11 mouse cellular contexts compared by ENCODE assay signal in the genomic region with DNA sequence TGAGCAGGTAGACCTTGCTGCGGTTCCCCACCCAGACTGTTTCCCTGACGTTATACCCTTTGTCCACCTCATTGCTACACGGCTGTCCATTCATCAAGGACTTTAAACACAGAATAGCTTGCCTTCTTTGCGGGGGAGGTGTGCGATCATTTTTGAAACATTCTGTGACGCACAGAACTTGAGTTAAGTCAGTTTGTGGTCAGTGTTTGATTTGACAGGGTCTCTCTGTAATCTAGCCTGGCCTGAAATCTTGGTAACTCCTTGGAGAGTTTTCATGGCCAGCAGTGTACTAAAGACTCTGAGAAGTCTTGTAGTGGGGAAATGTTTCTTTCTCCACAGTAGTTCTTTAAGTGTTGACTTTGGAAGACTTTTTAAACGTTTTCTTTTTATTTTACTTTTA. TPM values are rescaled to one million over a fixed set of nuclear protein-coding genes. Genes with fewer than 3 reads are reported as not detected.
DNase-seq lines count a peak whose midpoint lies in the region; ATAC-seq and TF ChIP-seq lines count a peak whose summit lies in the region.
"Had no signal": no experiment of that assay in that cellular context is flagged by ENCODE, and none has a peak within 500 bp of the region (broad histone marks: within the 10 kb centered on the region; RNA-seq: fewer than 3 reads in every experiment).

No protein-coding gene starts in this region.

- peaks cover 4% of the 10 kb centered on the region for H3K4me1 ChIP-seq in liver, adult 2 months (ENCODE audit: control insufficient read depth, insufficient read depth, low read length)
- peaks cover 3% of the 10 kb centered on the region; the same call in 1 of the 2 replicates for H3K4me1 ChIP-seq in bone marrow, adult 2 months (ENCODE audit: control insufficient read depth, insufficient read depth, low read length)
- H3K4me1 ChIP-seq in heart, embryonic 14.5 days (ENCODE audit: control insufficient read depth in 2 of 2, insufficient read depth in 2 of 2, low read length in 2 of 2), result peaks cover 22% of the 10 kb centered on the region in 2 experiments
- H3K4me1 ChIP-seq in liver, embryonic 15.5 days (replicated peaks), result peaks cover 39% of the 10 kb centered on the region

- 34% methylated on average over 7 of the region's 7 CpGs for WGBS in liver, adult 2 months
- WGBS in bone marrow, adult 2 months, result 24% methylated on average over 7 of the region's 7 CpGs
- 72% methylated on average over 7 of the region's 7 CpGs for WGBS in heart, embryonic 14.5 days
- WGBS in liver, embryonic 15.5 days (ENCODE audit: insufficient replicate concordance), result 24% methylated on average over 7 of the region's 7 CpGs

- peaks cover 1% of the 10 kb centered on the region for H3K36me3 ChIP-seq in liver, adult 2 months (ENCODE audit: control insufficient read depth, insufficient read depth, low read length)
- H3K36me3 ChIP-seq in heart, embryonic 14.5 days (ENCODE audit: control insufficient read depth, insufficient read depth, low read length), result no peaks in the 10 kb centered on the region
- H3K36me3 ChIP-seq in liver, embryonic 15.5 days (replicated peaks), result no peaks in the 10 kb centered on the region

- no peaks in the 10 kb centered on the region for H3K27me3 ChIP-seq in liver, adult 2 months (ENCODE audit: control insufficient read depth, insufficient read depth, low read length)
- H3K27me3 ChIP-seq in heart, embryonic 14.5 days (ENCODE audit: control insufficient read depth, insufficient read depth, low read length), result no peaks in the 10 kb centered on the region
- H3K27me3 ChIP-seq in liver, embryonic 15.5 days, result peaks cover 8% of the 10 kb centered on the region

- no peak overlapping the region for H3K4me3 ChIP-seq in liver, adult 2 months (ENCODE audit: insufficient read depth, low read depth, low read length)
- H3K4me3 ChIP-seq in bone marrow, adult 2 months (replicated peaks; ENCODE audit: control insufficient read depth, low read depth, low read length), result peak overlapping the region; percentile 56
- no peak overlapping the region for H3K4me3 ChIP-seq in heart, embryonic 14.5 days (ENCODE audit: control insufficient read depth in 1 of 2, insufficient read depth in 1 of 2, low read depth in 1 of 2, low read length in 2 of 2)
- H3K4me3 ChIP-seq in liver, embryonic 15.5 days (replicated peaks), result peak overlapping the region; percentile 44

- H3K9me3 ChIP-seq in heart, embryonic 14.5 days (ENCODE audit: control insufficient read depth, low read length), result peaks cover 3% of the 10 kb centered on the region; the same call in 1 of the 2 replicates
- no peaks in the 10 kb centered on the region; the same call in 1 of the 2 replicates for H3K9me3 ChIP-seq in liver, embryonic 15.5 days (replicated peaks)

- H3K9ac ChIP-seq in liver, adult 2 months (ENCODE audit: low read depth, low read length), result no peak overlapping the region
- no peak overlapping the region for H3K9ac ChIP-seq in heart, embryonic 14.5 days (ENCODE audit: low read length)
- H3K9ac ChIP-seq in liver, embryonic 15.5 days, result peak overlapping the region; percentile 25; the same call in 1 of the 2 replicates

- no peak for TF ChIP-seq CTCF in liver, adult 2 months (IDR thresholded peaks at IDR 0.05; ENCODE audit: low read depth, low read length)
- TF ChIP-seq CTCF in bone marrow, adult 2 months (IDR thresholded peaks at IDR 0.05; ENCODE audit: control insufficient read depth, insufficient read depth, low read length), result no peak

- DNase-seq in liver, adult 2 months (ENCODE audit: extremely low read depth, low read depth, low spot score), result no peak
- DNase-seq in liver, result no peak
- DNase-seq in frontal cortex, postnatal 14 days (ENCODE audit: low spot score in 2 of 2), result no peak
- no peak for DNase-seq in testis, postnatal 10 days (ENCODE audit: low spot score)
- no peak for DNase-seq in ovary, adult 18-20 months (ENCODE audit: low spot score)

- peak overlapping the region; percentile 58 for H3K4me2 ChIP-seq in heart, embryonic 14.5 days (ENCODE audit: low read length)
- peak overlapping the region; percentile 65 for H3K4me2 ChIP-seq in liver, embryonic 15.5 days

- H3K27ac ChIP-seq in liver, adult 2 months (replicated peaks; ENCODE audit: insufficient read depth, low read depth, low read length), result peak overlapping the region; percentile 38; the same call in 1 of the 2 replicates
- H3K27ac ChIP-seq in bone marrow, adult 2 months (ENCODE audit: control insufficient read depth, insufficient read depth, low read depth, low read length, poor library complexity), result peak overlapping the region; percentile 81
- peak overlapping the region; percentile 69 to 73 for H3K27ac ChIP-seq in heart, embryonic 14.5 days (replicated peaks in 1 of 2; ENCODE audit: control insufficient read depth in 1 of 2, insufficient read depth in 1 of 2, low read depth in 2 of 2, low read length in 2 of 2)
- peak overlapping the region; percentile 49; the same call in 1 of the 2 replicates for H3K27ac ChIP-seq in liver, embryonic 15.5 days (replicated peaks)

- no peaks in the 10 kb centered on the region for H3K79me2 ChIP-seq in liver, adult 2 months (ENCODE audit: control insufficient read depth, insufficient read depth, low read length)

- no peak for TF ChIP-seq POLR2A in liver, adult 2 months (IDR thresholded peaks at IDR 0.05; ENCODE audit: extremely low read depth, insufficient read depth, low read length)
- TF ChIP-seq POLR2A in bone marrow, adult 2 months (IDR thresholded peaks at IDR 0.05; ENCODE audit: borderline replicate concordance, control insufficient read depth, low read depth, low read length), result no peak

- no peak for ATAC-seq in heart, embryonic 14.5 days (ENCODE audit: insufficient number of reproducible peaks, insufficient read depth, low FRiP score, low read depth)
- ATAC-seq in liver, embryonic 15.5 days (ENCODE audit: insufficient read depth), result no peak
- ATAC-seq: forebrain, embryonic 14.5 days; hindbrain, embryonic 16.5 days had no signal

RNA-seq across cellular contexts. Expression of gene Anapc15-ps, which starts 5.0 kb away (rescaled TPM):
- total RNA-seq in liver, adult 2 months (2014; rRNA removed), result not detected in 2 replicates
- polyA plus RNA-seq in liver, adult 2 months (2012; rRNA removed), result not detected in 2 replicates
- 28.2 TPM in 1 of 2 replicates, not detected in the other for polyA plus RNA-seq in bone marrow, adult 2 months (2011; ENCODE audit: insufficient read depth, insufficient read length, low replicate concordance, missing spikeins)
- polyA plus RNA-seq in heart, embryonic 14.5 days (2014; fragmentation: Nextera tagmentation; extraction: Ambion mirVana), result not detected in 2 replicates
- polyA plus RNA-seq in liver, embryonic 15.5 days (2015; fragmentation: Nextera tagmentation; extraction: Ambion mirVana), result not detected in 2 replicates
- polyA plus RNA-seq: forebrain, embryonic 14.5 days; neural tube, embryonic 14.5 days had no signal

Comparison
In these comparisons a context has a peak if more than half of its experiments do, and no peak if none do; other contexts are left out.
1. H3K4me3 ChIP-seq: peak in bone marrow, adult 2 months (single experiment) and liver, embryonic 15.5 days (single experiment); none in liver, adult 2 months (single experiment) and heart, embryonic 14.5 days (0 of 2).
2. Peak in every context shown above with its lines, with median percentiles within 50 percentile points of each other: H3K27ac ChIP-seq.